Mouse (Mus musculus) erythroblast, embryonic 14.5 days (primary cell): Measurements from ENCODE around the gene Thsd1.

Experiments used
- GATA1 ChIP-seq: IDR thresholded peaks from 2 replicates; pipeline ENCODE4 v1.6.1; 2012; ENCODE audit warnings: low read length, inconsistent platforms, mixed read lengths
- TAL1 ChIP-seq: IDR thresholded peaks from 3 replicates; pipeline ENCODE4 v1.6.1; 2012; ENCODE audit warnings: low read length, inconsistent platforms, mixed read lengths

DNA sequence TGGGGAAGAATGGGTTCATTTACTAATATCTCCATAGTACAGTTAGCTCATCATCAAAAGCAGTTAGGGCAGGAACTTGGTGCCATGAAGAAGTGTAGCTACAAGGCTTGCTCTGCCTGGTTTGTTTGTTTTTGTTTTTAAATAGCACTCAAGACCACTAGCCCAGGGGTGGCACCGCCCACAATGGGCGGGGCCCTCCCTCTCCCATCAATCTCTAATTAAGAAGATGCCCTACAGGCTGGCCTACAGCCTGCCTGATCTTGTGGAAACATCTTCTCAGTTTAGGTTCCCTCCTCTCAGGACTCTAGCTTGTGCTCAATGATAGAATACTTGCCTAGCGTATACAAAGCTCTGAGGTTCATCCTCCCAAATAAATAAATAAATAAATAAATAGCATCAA lies 42.2 kb upstream of the Thsd1 start:
- TF ChIP-seq TAL1: no peak
- no peak for TF ChIP-seq GATA1
